Mouse (Mus musculus) monocyte, adult 2 months (primary cell): ENCODE data around the gene Crygn.

ENCODE experiments used
- DNase-seq, 2 experiments: peaks; one replicate each; pipeline ENCODE4 v3.0.0; 2022; ENCODE audit warnings: low spot score in 2 of 2, low read depth in 1 of 2

The Crygn gene

DNA sequence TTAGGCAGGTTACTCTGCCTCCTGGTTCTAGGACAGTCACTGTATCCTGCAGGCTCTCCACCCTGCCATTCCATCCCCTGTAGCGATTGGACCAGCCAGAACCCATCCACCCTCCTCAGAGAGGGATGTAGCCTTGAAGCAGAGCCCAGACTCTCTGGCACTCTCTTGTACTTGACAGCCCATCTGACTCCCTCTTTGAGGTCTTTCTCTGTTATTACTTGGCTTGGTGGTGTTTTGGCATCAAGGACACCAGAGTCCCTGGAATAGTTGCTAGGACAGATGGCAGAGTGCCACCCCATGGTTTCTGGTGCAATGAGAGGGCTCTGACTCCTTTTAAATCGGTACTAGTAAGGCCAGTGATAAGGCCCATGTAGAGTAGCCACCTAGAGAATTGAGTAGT lies 44.6 kb downstream of the Crygn start:
- no peak for DNase-seq

DNA sequence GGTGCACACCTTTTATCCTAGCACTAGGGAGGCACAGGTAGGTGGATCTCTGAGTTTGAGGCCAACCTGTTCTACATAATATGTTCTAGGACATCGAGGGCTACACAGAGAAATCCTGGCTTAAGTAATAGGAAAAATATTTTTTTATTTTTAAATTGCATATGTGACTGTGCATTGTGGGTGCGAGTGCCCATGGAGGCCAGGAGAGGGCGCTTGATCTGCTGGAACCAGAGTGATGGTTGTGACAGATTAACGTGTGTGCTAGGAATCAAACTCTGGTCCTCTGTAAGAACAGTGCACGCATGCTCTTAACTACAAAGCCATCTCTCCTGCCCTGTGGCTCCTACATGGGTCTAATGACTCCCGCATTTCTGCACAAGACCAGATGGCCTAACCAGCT lies 46.2 kb downstream of the Crygn start:
- DNase-seq, result no peak

DNA sequence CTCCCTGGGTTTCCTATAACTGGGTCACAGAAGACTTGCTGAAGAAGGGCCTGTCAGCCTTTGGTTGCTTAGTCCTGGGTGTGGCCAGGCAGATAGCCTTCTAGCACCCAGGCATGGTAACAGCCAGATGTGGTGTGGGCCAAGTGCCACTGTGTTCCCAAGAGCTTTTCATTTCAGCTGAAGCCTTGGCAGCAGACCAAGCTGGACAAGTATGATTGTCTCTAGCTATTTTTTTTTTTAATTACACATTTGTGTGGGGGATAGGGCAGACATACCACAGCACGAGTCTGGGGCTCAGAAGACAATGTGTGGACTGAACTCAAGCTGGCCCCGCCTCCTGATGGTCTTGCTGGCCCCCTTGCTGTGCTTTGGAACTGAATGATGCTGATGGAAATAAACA lies 47.8 kb downstream of the Crygn start:
- DNase-seq, result no peak

DNA sequence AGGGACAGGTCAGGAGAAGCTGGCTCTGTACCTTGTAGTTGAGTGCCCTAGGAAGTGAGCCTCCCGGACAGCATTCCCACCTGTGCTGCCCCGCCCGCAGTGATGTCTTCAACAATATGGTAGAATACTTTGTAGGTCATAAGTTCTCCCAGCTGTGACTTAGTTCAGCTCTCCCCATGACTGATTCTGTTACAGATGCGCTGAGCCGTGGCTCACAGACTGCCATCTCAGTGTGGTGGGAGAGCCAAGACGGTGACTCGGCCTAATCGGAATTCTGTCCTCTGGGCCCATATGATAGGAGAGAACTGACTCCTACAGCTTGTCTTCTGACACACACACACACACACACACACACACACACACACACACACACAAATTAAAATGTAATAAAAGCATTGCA lies 53.2 kb downstream of the Crygn start:
- no peak for DNase-seq

DNA sequence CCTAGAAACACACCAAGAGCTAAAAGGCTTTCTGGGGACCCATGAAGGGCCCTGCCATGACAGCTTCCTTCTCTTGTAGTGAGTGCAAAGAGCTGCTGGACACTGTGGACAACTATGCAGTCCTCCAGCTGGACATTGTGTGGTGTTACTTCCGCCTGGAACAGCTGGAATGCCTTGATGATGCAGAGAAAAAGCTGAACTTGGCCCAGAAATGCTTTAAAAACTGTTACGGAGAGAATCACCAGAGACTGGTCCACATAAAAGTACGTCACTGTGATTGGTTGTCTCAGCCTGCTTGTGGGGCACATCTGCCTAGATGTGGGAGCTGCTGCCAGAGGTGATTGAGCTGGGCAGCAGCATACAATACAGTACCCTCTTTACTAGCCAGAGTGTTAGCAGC lies 56.5 kb downstream of the Crygn start:
- no peak for DNase-seq
